Comparison of ENCODE assay signal across 25 mouse cellular contexts in genomic region chr2:155088264-155088663, GRCm38 (mm10).
"Had no signal": no experiment of that assay in that cellular context is flagged by ENCODE, and none has a peak within 500 bp of the region (broad histone marks: within the 10 kb centered on the region; RNA-seq: fewer than 3 reads in every experiment).

No protein-coding gene starts in this region.

- H3K36me3 ChIP-seq: heart, embryonic 10.5 days; heart, embryonic 12.5 days; heart, embryonic 13.5 days; heart, embryonic 15.5 days; hindbrain, embryonic 10.5 days; hindbrain, embryonic 12.5 days; hindbrain, embryonic 13.5 days; hindbrain, embryonic 15.5 days; intestine, embryonic 15.5 days; kidney, embryonic 15.5 days had no signal

- H3K9ac ChIP-seq: heart, embryonic 12.5 days; heart, embryonic 13.5 days; heart, embryonic 15.5 days; hindbrain, embryonic 12.5 days; hindbrain, embryonic 13.5 days; hindbrain, embryonic 14.5 days; hindbrain, embryonic 15.5 days; intestine, embryonic 15.5 days; kidney, embryonic 15.5 days had no signal

- H3K27me3 ChIP-seq: heart, embryonic 12.5 days; heart, embryonic 15.5 days; hindbrain, embryonic 12.5 days; hindbrain, embryonic 13.5 days; hindbrain, embryonic 15.5 days; intestine, embryonic 15.5 days; kidney, embryonic 15.5 days had no signal

- H3K9me3 ChIP-seq: heart, embryonic 10.5 days; heart, embryonic 12.5 days; heart, embryonic 13.5 days; heart, embryonic 15.5 days; hindbrain, embryonic 10.5 days; hindbrain, embryonic 12.5 days; hindbrain, embryonic 13.5 days; hindbrain, embryonic 15.5 days; intestine, embryonic 15.5 days; kidney, embryonic 15.5 days had no signal

- H3K4me3 ChIP-seq: heart, embryonic 10.5 days; heart, embryonic 12.5 days; heart, embryonic 13.5 days; heart, embryonic 15.5 days; hindbrain, embryonic 10.5 days; hindbrain, embryonic 12.5 days; hindbrain, embryonic 13.5 days; hindbrain, embryonic 15.5 days; intestine, embryonic 15.5 days; kidney, embryonic 15.5 days; layer of hippocampus, adult 2 months; left cerebral cortex, adult 2 months had no signal

- H3K27ac ChIP-seq: heart, embryonic 10.5 days; heart, embryonic 13.5 days; heart, embryonic 15.5 days; hindbrain, embryonic 10.5 days; hindbrain, embryonic 12.5 days; hindbrain, embryonic 13.5 days; hindbrain, embryonic 14.5 days; hindbrain, embryonic 15.5 days; hindbrain, postnatal 0 days; intestine, embryonic 15.5 days; kidney, embryonic 15.5 days; kidney, postnatal 0 days; layer of hippocampus, adult 2 months; left cerebral cortex, adult 2 months had no signal

- H3K4me1 ChIP-seq: hindbrain, embryonic 15.5 days had no signal

- DNase-seq: heart, postnatal 10 days; heart, postnatal 14 days; heart, postnatal 36 days; heart, postnatal 4 days; kidney, adult 18-20 months; kidney, postnatal 10 days; kidney, postnatal 25 days; kidney, postnatal 4 days; layer of hippocampus, adult 9-11 months; layer of hippocampus, postnatal 36 days had no signal
